ENCODE assay signal across 13 mouse cellular contexts in the genomic region with DNA sequence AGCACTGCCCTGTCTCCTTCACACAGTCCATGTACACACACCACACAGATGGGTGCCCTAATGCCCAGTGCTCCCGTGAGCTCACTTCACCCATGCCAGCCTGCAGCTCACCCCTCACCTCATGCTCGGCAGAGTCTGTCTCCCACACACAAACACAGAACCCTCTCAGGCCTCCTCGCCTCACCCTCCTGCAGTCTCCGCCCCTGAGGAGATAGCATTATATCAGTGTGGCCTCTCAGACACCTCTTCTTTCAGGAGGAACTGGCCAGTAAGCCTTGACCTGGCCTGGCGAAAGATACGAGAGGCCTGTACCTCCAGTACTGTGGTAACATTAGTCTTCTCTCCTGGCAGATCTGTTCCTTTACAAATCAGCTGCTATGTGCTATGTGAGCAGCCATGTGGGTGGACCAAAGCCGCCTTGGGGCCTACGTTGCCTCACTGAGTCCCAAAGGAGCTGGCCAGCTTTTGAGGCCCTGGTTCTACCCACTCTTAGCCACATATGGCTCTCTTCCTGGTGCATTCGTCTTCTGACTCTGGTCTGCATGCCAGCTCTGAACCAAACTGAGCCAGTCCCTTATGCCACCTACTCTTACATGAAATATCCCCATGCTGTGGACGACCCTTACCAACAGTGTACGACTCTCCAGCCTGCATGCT.
A peak's percentile ranks its signal among the peaks of the same experiment; 100 is the strongest.
DNase-seq lines count a peak whose midpoint lies in the region; ATAC-seq lines count a peak whose summit lies in the region.
"Had no signal": no experiment of that assay in that cellular context is flagged by ENCODE, and none has a peak within 500 bp of the region (broad histone marks: within the 10 kb centered on the region; RNA-seq: fewer than 3 reads in every experiment).

No protein-coding gene starts in this region.

- intact Hi-C loops in heart, postnatal 36 days (cut with DNase I): no loop called here

- WGBS in heart, embryonic 10.5 days: 52% methylated on average over 11 of the region's 11 CpGs
- WGBS in limb, embryonic 11.5 days: 83% methylated on average over 11 of the region's 11 CpGs
- WGBS in limb, embryonic 10.5 days: 86% methylated on average over 11 of the region's 11 CpGs

- H3K9me3 ChIP-seq in heart, embryonic 10.5 days: no peaks in the 10 kb centered on the region
- no peaks in the 10 kb centered on the region for H3K9me3 ChIP-seq in limb, embryonic 11.5 days (ENCODE audit: control insufficient read depth, low read length)
- H3K9me3 ChIP-seq in limb, embryonic 10.5 days (replicated peaks): no peaks in the 10 kb centered on the region
- H3K9me3 ChIP-seq: lung, embryonic 15.5 days; neural tube, embryonic 15.5 days had no signal

- H3K4me1 ChIP-seq in heart, embryonic 10.5 days: peaks cover 44% of the 10 kb centered on the region
- H3K4me1 ChIP-seq in limb, embryonic 11.5 days (ENCODE audit: control insufficient read depth, insufficient read depth, low read length): no peaks in the 10 kb centered on the region
- H3K4me1 ChIP-seq in limb, embryonic 10.5 days: peaks cover 18% of the 10 kb centered on the region; the same call in 1 of the 2 replicates
- H3K4me1 ChIP-seq: lung, embryonic 15.5 days had no signal

- no peaks in the 10 kb centered on the region for H3K27me3 ChIP-seq in heart, embryonic 10.5 days (ENCODE audit: insufficient read depth, poor library complexity, severe bottlenecking)
- H3K27me3 ChIP-seq in limb, embryonic 11.5 days (ENCODE audit: control insufficient read depth, insufficient read depth, low read length): no peaks in the 10 kb centered on the region
- H3K27me3 ChIP-seq in limb, embryonic 10.5 days (ENCODE audit: low read depth, poor library complexity, severe bottlenecking): no peaks in the 10 kb centered on the region
- H3K27me3 ChIP-seq: lung, embryonic 15.5 days; neural tube, embryonic 15.5 days had no signal

- peak; percentile 86 for DNase-seq in heart, embryonic 10.5 days (ENCODE audit: low spot score)
- no peak for DNase-seq in heart, postnatal 36 days
- no peak for DNase-seq in limb, embryonic 11.5 days (ENCODE audit: low spot score)
- DNase-seq in limb, embryonic 10.5 days (ENCODE audit: low spot score): no peak
- peak; percentile 49 for DNase-seq in fat pad, adult 2 months (ENCODE audit: extremely low read depth, low read depth, low spot score)
- DNase-seq in cerebellum, adult 8-10 months: no peak
- DNase-seq: gastrocnemius, postnatal 36 days; kidney, adult 8-10 months; midbrain, embryonic 14.5 days had no signal

- 0 out of 2 replicates have a peak overlapping the region, but pooled peaks have one; percentile 12 for H3K9ac ChIP-seq in limb, embryonic 11.5 days (ENCODE audit: low read length)
- H3K9ac ChIP-seq: lung, embryonic 15.5 days; neural tube, embryonic 15.5 days had no signal

- ATAC-seq in limb, embryonic 11.5 days (ENCODE audit: insufficient number of reproducible peaks, low FRiP score, low TSS enrichment, low read depth): 0 out of 2 replicates have a peak, but pooled peaks have one; percentile 32
- peak; percentile 24; the same call in 1 of the 2 replicates for ATAC-seq in megakaryocyte-erythroid progenitor cell, adult 5-6 weeks (replicated peaks; ENCODE audit: low FRiP score, low TSS enrichment, poor library complexity, severe bottlenecking)
- ATAC-seq in CD4-positive, CD25-positive, alpha-beta regulatory T cell, adult 4 months: no peak

- H3K4me3 ChIP-seq in heart, embryonic 10.5 days: 0 out of 2 replicates have a peak overlapping the region, but pooled peaks have one; percentile 22
- H3K4me3 ChIP-seq in limb, embryonic 11.5 days (ENCODE audit: low read depth, low read length): no peak overlapping the region
- H3K4me3 ChIP-seq in limb, embryonic 10.5 days: no peak overlapping the region
- H3K4me3 ChIP-seq: lung, embryonic 15.5 days; neural tube, embryonic 15.5 days had no signal

- H3K27ac ChIP-seq in heart, embryonic 10.5 days: peak overlapping the region; percentile 73
- H3K27ac ChIP-seq in limb, embryonic 11.5 days (replicated peaks; ENCODE audit: low read depth, low read length): no peak overlapping the region
- no peak overlapping the region; the same call in 1 of the 2 replicates for H3K27ac ChIP-seq in limb, embryonic 10.5 days
- H3K27ac ChIP-seq: lung, embryonic 15.5 days; neural tube, embryonic 15.5 days had no signal

- no peak overlapping the region for H3K4me2 ChIP-seq in limb, embryonic 11.5 days (ENCODE audit: low read depth, severe bottlenecking)
- H3K4me2 ChIP-seq: lung, embryonic 15.5 days; neural tube, embryonic 15.5 days had no signal

- no peaks in the 10 kb centered on the region for H3K36me3 ChIP-seq in heart, embryonic 10.5 days
- H3K36me3 ChIP-seq in limb, embryonic 11.5 days (ENCODE audit: control insufficient read depth, insufficient read depth, low read length): no peaks in the 10 kb centered on the region
- no peaks in the 10 kb centered on the region for H3K36me3 ChIP-seq in limb, embryonic 10.5 days
- H3K36me3 ChIP-seq: lung, embryonic 15.5 days; neural tube, embryonic 15.5 days had no signal

Comparison
In these comparisons a context has a peak if more than half of its experiments do, and no peak if none do; other contexts are left out.
1. DNase-seq: peak in heart, embryonic 10.5 days (single experiment) and fat pad, adult 2 months (single experiment); none in heart, postnatal 36 days (0 of 2), limb, embryonic 11.5 days (single experiment), limb, embryonic 10.5 days (single experiment) and cerebellum, adult 8-10 months (single experiment).